Mouse (Mus musculus): Measurements from ENCODE around the gene Usf3. TPM values are rescaled to one million over a fixed set of nuclear protein-coding genes. Genes with fewer than 3 reads are reported as not detected.

Gene Usf3
- polyA plus RNA-seq, 1 experiment from 2014 or later = 2.0 TPM

- Histone ChIP-seq H3K36me3 (ENCODE audit: control insufficient read depth, insufficient read depth, low read length) (peaks cover 22% of the 10 kb centered on the region), H3K27ac (ENCODE audit: low read length) (no peak overlapping the region), H3K4me2 (ENCODE audit: low read length) (no peak overlapping the region), H3K27me3 (ENCODE audit: control insufficient read depth, insufficient read depth, low read depth, low read length) (no peaks in the 10 kb centered on the region), H3K4me3 (ENCODE audit: low read depth, low read length) (no peak overlapping the region), H3K9me3 (replicated peaks; ENCODE audit: control insufficient read depth, low read length, poor library complexity, severe bottlenecking) (no peaks in the 10 kb centered on the region), H3K4me1 (ENCODE audit: control insufficient read depth, insufficient read depth, low read length) (no peaks in the 10 kb centered on the region), H3K9ac (ENCODE audit: low read depth, low read length) (no peak overlapping the region)
- WGBS = 94% methylated on average over 1 of the region's 1 CpGs
- ATAC-seq = no peak
Measured at GRCm38 (mm10) chr16:44211054-44211414, 38.0 kb downstream of the Usf3 start.

DNA sequence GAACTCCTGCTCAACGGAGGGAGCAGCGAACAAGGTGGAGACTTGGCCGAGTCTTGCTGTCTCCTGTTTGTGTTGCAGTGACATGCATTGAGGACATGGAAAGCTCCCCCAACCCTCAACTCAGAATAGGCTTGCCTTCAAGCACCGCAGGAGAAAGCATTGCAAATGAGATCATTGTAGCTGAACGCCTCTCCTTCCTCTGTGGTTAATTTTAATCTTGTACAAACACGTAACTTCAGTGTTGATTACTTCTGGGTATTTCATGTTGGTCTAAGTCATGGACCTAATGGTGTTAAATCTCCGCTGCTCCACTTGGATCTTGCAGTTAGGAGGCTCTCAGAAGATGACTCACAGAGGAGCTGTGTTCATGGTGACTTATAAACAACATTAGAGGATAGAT, 39.7 kb downstream of the Usf3 start:
- no peak overlapping the region for H3K9ac ChIP-seq (ENCODE audit: low read depth, low read length)
- no peak overlapping the region for H3K4me2 ChIP-seq (ENCODE audit: low read length)
- H3K4me3 ChIP-seq (ENCODE audit: low read depth, low read length) = no peak overlapping the region
- no peaks in the 10 kb centered on the region for H3K27me3 ChIP-seq (ENCODE audit: control insufficient read depth, insufficient read depth, low read depth, low read length)
- ATAC-seq = no peak
- H3K27ac ChIP-seq (ENCODE audit: low read length) = no peak overlapping the region
- no peaks in the 10 kb centered on the region for H3K4me1 ChIP-seq (ENCODE audit: control insufficient read depth, insufficient read depth, low read length)
- H3K36me3 ChIP-seq (ENCODE audit: control insufficient read depth, insufficient read depth, low read length) = peaks cover 35% of the 10 kb centered on the region
- H3K9me3 ChIP-seq (replicated peaks; ENCODE audit: control insufficient read depth, low read length, poor library complexity, severe bottlenecking) = no peaks in the 10 kb centered on the region
- WGBS = 92% methylated on average over 7 of the region's 7 CpGs

DNA sequence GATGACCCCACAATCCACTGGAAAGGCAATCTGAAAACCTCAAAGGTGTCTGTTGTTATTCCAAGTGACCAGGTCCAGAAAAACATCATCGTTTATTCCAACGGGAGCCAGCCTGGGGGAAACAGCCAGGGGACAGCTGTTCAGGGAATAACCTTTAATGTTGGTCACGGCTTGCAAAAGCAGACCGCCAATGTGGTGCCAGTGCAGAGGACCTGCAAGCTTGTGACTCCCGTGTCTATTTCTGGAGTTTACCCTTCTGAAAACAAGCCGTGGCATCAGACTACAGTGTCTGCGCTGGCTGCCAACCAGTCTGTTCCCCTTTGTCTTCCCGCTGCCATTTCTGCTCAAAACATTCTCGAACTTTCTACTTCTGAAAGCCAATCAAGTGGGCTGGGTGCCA, 42.5 kb downstream of the Usf3 start:
- WGBS = 96% methylated on average over 9 of the region's 9 CpGs
- Histone ChIP-seq H3K4me3 (ENCODE audit: low read depth, low read length) (no peak overlapping the region), H3K36me3 (ENCODE audit: control insufficient read depth, insufficient read depth, low read length) (peaks cover 51% of the 10 kb centered on the region), H3K9me3 (replicated peaks; ENCODE audit: control insufficient read depth, low read length, poor library complexity, severe bottlenecking) (no peaks in the 10 kb centered on the region), H3K4me2 (ENCODE audit: low read length) (no peak overlapping the region), H3K9ac (ENCODE audit: low read depth, low read length) (no peak overlapping the region), H3K27me3 (ENCODE audit: control insufficient read depth, insufficient read depth, low read depth, low read length) (no peaks in the 10 kb centered on the region), H3K27ac (ENCODE audit: low read length) (no peak overlapping the region), H3K4me1 (ENCODE audit: control insufficient read depth, insufficient read depth, low read length) (no peaks in the 10 kb centered on the region)
- ATAC-seq = no peak

DNA sequence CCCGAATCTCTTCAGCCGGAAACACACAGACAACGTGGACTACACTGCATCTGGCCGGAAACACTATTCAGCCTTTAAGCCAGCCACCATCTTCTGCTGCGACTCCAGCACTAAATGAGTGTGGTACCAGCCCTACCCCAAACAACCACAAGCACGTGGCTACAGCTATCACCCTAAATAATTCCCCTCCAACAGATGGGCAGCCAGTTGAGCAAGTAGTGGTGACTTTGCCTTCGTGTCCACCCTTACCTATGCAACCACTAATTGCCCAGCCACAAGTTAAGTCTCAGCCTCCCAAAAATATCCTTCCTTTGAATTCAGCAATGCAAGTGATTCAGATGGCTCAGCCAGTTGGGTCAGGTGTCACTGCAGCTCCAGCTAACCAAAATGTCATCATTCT, 43.4 kb downstream of the Usf3 start:
- H3K27me3 ChIP-seq (ENCODE audit: control insufficient read depth, insufficient read depth, low read depth, low read length) = no peaks in the 10 kb centered on the region
- H3K36me3 ChIP-seq (ENCODE audit: control insufficient read depth, insufficient read depth, low read length) = peaks cover 51% of the 10 kb centered on the region
- H3K9me3 ChIP-seq (replicated peaks; ENCODE audit: control insufficient read depth, low read length, poor library complexity, severe bottlenecking) = no peaks in the 10 kb centered on the region
- no peak overlapping the region for H3K27ac ChIP-seq (ENCODE audit: low read length)
- no peak overlapping the region for H3K4me2 ChIP-seq (ENCODE audit: low read length)
- no peak overlapping the region for H3K4me3 ChIP-seq (ENCODE audit: low read depth, low read length)
- H3K4me1 ChIP-seq (ENCODE audit: control insufficient read depth, insufficient read depth, low read length) = no peaks in the 10 kb centered on the region
- WGBS = 98% methylated on average over 7 of the region's 7 CpGs
- H3K9ac ChIP-seq (ENCODE audit: low read depth, low read length) = no peak overlapping the region
- ATAC-seq = no peak

DNA sequence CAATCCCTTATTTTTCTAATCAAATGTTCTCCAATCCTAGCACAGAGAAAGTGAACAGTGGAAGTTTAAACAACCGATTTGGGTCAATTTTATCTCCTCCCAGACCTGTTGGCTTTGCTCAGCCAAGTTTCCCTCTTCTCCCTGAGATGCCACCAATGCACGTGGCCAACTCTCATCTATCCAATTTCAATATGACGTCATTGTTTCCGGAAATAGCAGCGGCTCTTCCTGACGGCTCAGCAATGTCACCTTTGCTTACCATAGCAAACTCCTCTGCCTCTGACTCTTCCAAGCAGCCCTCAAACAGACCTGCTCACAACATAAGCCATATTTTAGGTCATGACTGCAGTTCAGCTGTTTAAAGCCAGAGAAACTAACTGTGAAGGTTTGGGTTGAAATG, 48.4 kb downstream of the Usf3 start:
- no peak for ATAC-seq
- Histone ChIP-seq H3K9me3 (replicated peaks; ENCODE audit: control insufficient read depth, low read length, poor library complexity, severe bottlenecking) (no peaks in the 10 kb centered on the region), H3K27me3 (ENCODE audit: control insufficient read depth, insufficient read depth, low read depth, low read length) (no peaks in the 10 kb centered on the region), H3K4me1 (ENCODE audit: control insufficient read depth, insufficient read depth, low read length) (no peaks in the 10 kb centered on the region), H3K36me3 (ENCODE audit: control insufficient read depth, insufficient read depth, low read length) (peaks cover 35% of the 10 kb centered on the region), H3K4me2 (ENCODE audit: low read length) (no peak overlapping the region), H3K9ac (ENCODE audit: low read depth, low read length) (no peak overlapping the region), H3K4me3 (ENCODE audit: low read depth, low read length) (no peak overlapping the region), H3K27ac (ENCODE audit: low read length) (no peak overlapping the region)
- WGBS = 92% methylated on average over 6 of the region's 6 CpGs

- H3K4me1 ChIP-seq (ENCODE audit: control insufficient read depth, insufficient read depth, low read length) = no peaks in the 10 kb centered on the region
- 92% methylated on average over 13 of the region's 13 CpGs for WGBS
Measured at GRCm38 (mm10) chr16:44226706-44227291, 53.8 kb downstream of the Usf3 start.

DNA sequence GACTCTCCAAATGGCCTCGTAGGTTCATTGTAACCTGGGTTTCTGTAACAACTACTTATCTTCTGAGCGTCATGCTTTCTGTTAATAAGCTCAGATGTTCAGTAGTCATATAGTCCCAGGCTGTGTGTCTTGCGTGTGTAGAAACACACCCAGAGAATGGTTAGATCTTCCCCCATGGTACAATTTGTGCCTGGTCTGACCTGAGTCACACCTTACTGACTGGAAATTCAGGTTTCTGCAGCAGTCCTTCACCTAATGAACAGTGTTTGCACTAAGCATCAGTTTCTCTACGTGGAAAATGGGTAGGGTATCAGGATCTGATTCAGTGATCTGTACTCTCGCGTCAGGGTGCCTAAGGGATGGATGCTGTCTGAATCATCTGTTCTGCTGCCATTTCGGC, 60.0 kb downstream of the Usf3 start:
- no peak for ATAC-seq
- no peak overlapping the region for H3K4me2 ChIP-seq (ENCODE audit: low read length)
- H3K4me3 ChIP-seq (ENCODE audit: low read depth, low read length) = no peak overlapping the region
- no peaks in the 10 kb centered on the region for H3K4me1 ChIP-seq (ENCODE audit: control insufficient read depth, insufficient read depth, low read length)
- no peak overlapping the region for H3K27ac ChIP-seq (ENCODE audit: low read length)
- no peaks in the 10 kb centered on the region for H3K9me3 ChIP-seq (replicated peaks; ENCODE audit: control insufficient read depth, low read length, poor library complexity, severe bottlenecking)
- H3K9ac ChIP-seq (ENCODE audit: low read depth, low read length) = no peak overlapping the region
- 93% methylated on average over 7 of the region's 7 CpGs for WGBS
- H3K36me3 ChIP-seq (ENCODE audit: control insufficient read depth, insufficient read depth, low read length) = no peaks in the 10 kb centered on the region
- H3K27me3 ChIP-seq (ENCODE audit: control insufficient read depth, insufficient read depth, low read depth, low read length) = no peaks in the 10 kb centered on the region

More at GRCm38 (mm10) chr16:44226706-44227291, 53.8 kb downstream of the Usf3 start:
- H3K27ac ChIP-seq (ENCODE audit: low read length) = no peak overlapping the region
- no peaks in the 10 kb centered on the region for H3K9me3 ChIP-seq (replicated peaks; ENCODE audit: control insufficient read depth, low read length, poor library complexity, severe bottlenecking)
- H3K36me3 ChIP-seq (ENCODE audit: control insufficient read depth, insufficient read depth, low read length) = no peaks in the 10 kb centered on the region
- no peak overlapping the region for H3K4me3 ChIP-seq (ENCODE audit: low read depth, low read length)
- ATAC-seq = no peak
- no peaks in the 10 kb centered on the region for H3K27me3 ChIP-seq (ENCODE audit: control insufficient read depth, insufficient read depth, low read depth, low read length)
- H3K9ac ChIP-seq (ENCODE audit: low read depth, low read length) = no peak overlapping the region
- no peak overlapping the region for H3K4me2 ChIP-seq (ENCODE audit: low read length)

GRCm38 (mm10) chr16:44237836-44238235, 64.8 kb downstream of the Usf3 start:
- WGBS = 72% methylated on average over 3 of the region's 3 CpGs

GRCm38 (mm10) chr16:44238835-44239263, 65.8 kb downstream of the Usf3 start:
- no peaks in the 10 kb centered on the region for H3K36me3 ChIP-seq (ENCODE audit: control insufficient read depth, insufficient read depth, low read length)
- no peaks in the 10 kb centered on the region for H3K4me1 ChIP-seq (ENCODE audit: control insufficient read depth, insufficient read depth, low read length)
- WGBS = 53% methylated on average over 10 of the region's 10 CpGs
- no peak for ATAC-seq
- no peak overlapping the region for H3K4me3 ChIP-seq (ENCODE audit: low read depth, low read length)
- no peak overlapping the region for H3K9ac ChIP-seq (ENCODE audit: low read depth, low read length)
- H3K27ac ChIP-seq (ENCODE audit: low read length) = no peak overlapping the region
- H3K9me3 ChIP-seq (replicated peaks; ENCODE audit: control insufficient read depth, low read length, poor library complexity, severe bottlenecking) = no peaks in the 10 kb centered on the region
- no peaks in the 10 kb centered on the region for H3K27me3 ChIP-seq (ENCODE audit: control insufficient read depth, insufficient read depth, low read depth, low read length)
- no peak overlapping the region for H3K4me2 ChIP-seq (ENCODE audit: low read length)

More at GRCm38 (mm10) chr16:44237836-44238235, 64.8 kb downstream of the Usf3 start:
- Histone ChIP-seq H3K4me3 (ENCODE audit: low read depth, low read length) (no peak overlapping the region), H3K27me3 (ENCODE audit: control insufficient read depth, insufficient read depth, low read depth, low read length) (no peaks in the 10 kb centered on the region), H3K4me2 (ENCODE audit: low read length) (no peak overlapping the region), H3K9ac (ENCODE audit: low read depth, low read length) (no peak overlapping the region), H3K27ac (ENCODE audit: low read length) (no peak overlapping the region), H3K36me3 (ENCODE audit: control insufficient read depth, insufficient read depth, low read length) (no peaks in the 10 kb centered on the region), H3K9me3 (replicated peaks; ENCODE audit: control insufficient read depth, low read length, poor library complexity, severe bottlenecking) (no peaks in the 10 kb centered on the region), H3K4me1 (ENCODE audit: control insufficient read depth, insufficient read depth, low read length) (no peaks in the 10 kb centered on the region)
- no peak for ATAC-seq

Data from midbrain, embryonic 16.5 days (tissue).